Mouse (Mus musculus) lung, adult 2 months (tissue): Measurements from ENCODE around the gene Tgfbr3.

ENCODE experiments used
- CTCF ChIP-seq: fragments of 200-500 bp; IDR thresholded peaks from 2 replicates; pipeline ENCODE4 v1.5.1; 2011; ENCODE audit warnings: mild to moderate bottlenecking, low read length, control low read depth; ENCODE audit not compliant: insufficient read depth
- POLR2A ChIP-seq: fragments of 200-500 bp; IDR thresholded peaks from 2 replicates; pipeline ENCODE4 v1.6.1; 2011; ENCODE audit warnings: low read depth, mild to moderate bottlenecking, control low read depth, low read length, borderline replicate concordance; ENCODE audit errors: extremely low read depth

- TF ChIP-seq CTCF (no peak), POLR2A (no peak)
Observed at GRCm38 (mm10) chr5:107200853-107201341, 88.5 kb downstream of the Tgfbr3 start.
